Mouse (Mus musculus): ENCODE results near the gene Vasp. TPM values are rescaled to one million over a fixed set of nuclear protein-coding genes. Genes with fewer than 3 reads are reported as not detected.
A peak's percentile ranks its signal among the peaks of the same experiment; 100 is the strongest.

Gene Vasp
- total RNA-seq, 1 experiment, result 92.5 TPM

- H3K36me3 ChIP-seq (ENCODE audit: control insufficient read depth, insufficient read depth, low read length, poor library complexity, severe bottlenecking), result no peaks in the 10 kb centered on the region
- H3K27ac ChIP-seq (ENCODE audit: insufficient read depth, low read depth, low read length, poor library complexity, severe bottlenecking), result no peak overlapping the region
- TF ChIP-seq HCFC1 (IDR thresholded peaks at IDR 0.05; ENCODE audit: borderline replicate concordance, insufficient read depth, low read length) (no peak), MAFK (IDR thresholded peaks at IDR 0.05; ENCODE audit: insufficient read depth, low read depth, low read length) (no peak), CHD2 (IDR thresholded peaks at IDR 0.05; ENCODE audit: low read depth, low read length) (no peak), ZC3H11A (IDR thresholded peaks at IDR 0.05; ENCODE audit: borderline replicate concordance, low read depth, low read length) (no peak), ZNF384 (IDR thresholded peaks at IDR 0.05; ENCODE audit: low read depth, low read length) (no peak)
- peaks cover 0 to 11% of the 10 kb centered on the region in 2 experiments; a peak in 1 of 4 replicates for H3K4me1 ChIP-seq (ENCODE audit: control insufficient read depth in 2 of 2, insufficient read depth in 2 of 2, low read length in 2 of 2, poor library complexity in 1 of 2)
- H3K4me3 ChIP-seq (ENCODE audit: insufficient read depth in 1 of 2, low read depth in 1 of 2, low read length in 2 of 2, poor library complexity in 1 of 2, severe bottlenecking in 1 of 2), result peak overlapping the region; percentile 19 to 43; a peak in 3 of 4 replicates
- no peak for DNase-seq (ENCODE audit: low read depth, low spot score)
- H3K9ac ChIP-seq (ENCODE audit: insufficient read depth, low read depth, low read length, poor library complexity, severe bottlenecking), result peak overlapping the region; percentile 15; the same call in 1 of the 2 replicates
- in situ Hi-C loops (cut with MboI; ENCODE audit: low sequenced_read_pairs in 2 of 2, unreplicated experiment in 2 of 2), result no loop called here
- H3K9me3 ChIP-seq (ENCODE audit: control insufficient read depth, insufficient read depth, low read depth, low read length), result no peaks in the 10 kb centered on the region
Observed at GRCm38 (mm10) chr7:19304501-19305412, 33.1 kb upstream of the Vasp start.

- Histone ChIP-seq H3K4me1 (ENCODE audit: control insufficient read depth in 2 of 2, insufficient read depth in 2 of 2, low read length in 2 of 2, poor library complexity in 1 of 2) (peaks cover 0 to 11% of the 10 kb centered on the region in 2 experiments; a peak in 1 of 4 replicates), H3K36me3 (ENCODE audit: control insufficient read depth, insufficient read depth, low read length, poor library complexity, severe bottlenecking) (no peaks in the 10 kb centered on the region), H3K9me3 (ENCODE audit: control insufficient read depth, insufficient read depth, low read depth, low read length) (no peaks in the 10 kb centered on the region), H3K4me3 (ENCODE audit: insufficient read depth in 1 of 2, low read depth in 1 of 2, low read length in 2 of 2, poor library complexity in 1 of 2, severe bottlenecking in 1 of 2) (peak overlapping the region in 1 of 2 experiments; percentile 14; a peak in 1 of 4 replicates), H3K9ac (ENCODE audit: insufficient read depth, low read depth, low read length, poor library complexity, severe bottlenecking) (no peak overlapping the region), H3K27ac (ENCODE audit: insufficient read depth, low read depth, low read length, poor library complexity, severe bottlenecking) (no peak overlapping the region)
- in situ Hi-C loops (cut with MboI; ENCODE audit: low sequenced_read_pairs in 2 of 2, unreplicated experiment in 2 of 2), result no loop called here
- DNase-seq (ENCODE audit: low read depth, low spot score), result peak; percentile 79
- no peak for TF ChIP-seq ZC3H11A (IDR thresholded peaks at IDR 0.05; ENCODE audit: borderline replicate concordance, low read depth, low read length)
- TF ChIP-seq CHD2 (IDR thresholded peaks at IDR 0.05; ENCODE audit: low read depth, low read length), result no peak
- no peak for TF ChIP-seq MAFK (IDR thresholded peaks at IDR 0.05; ENCODE audit: insufficient read depth, low read depth, low read length)
- no peak for TF ChIP-seq HCFC1 (IDR thresholded peaks at IDR 0.05; ENCODE audit: borderline replicate concordance, insufficient read depth, low read length)
- TF ChIP-seq ZNF384 (IDR thresholded peaks at IDR 0.05; ENCODE audit: low read depth, low read length), result no peak
Observed at GRCm38 (mm10) chr7:19303770-19304169, 32.2 kb upstream of the Vasp start.

GRCm38 (mm10) chr7:19303046-19303305, 31.4 kb upstream of the Vasp start:
- TF ChIP-seq ZC3H11A (IDR thresholded peaks at IDR 0.05; ENCODE audit: borderline replicate concordance, low read depth, low read length) (no peak), CHD2 (IDR thresholded peaks at IDR 0.05; ENCODE audit: low read depth, low read length) (no peak), ZNF384 (IDR thresholded peaks at IDR 0.05; ENCODE audit: low read depth, low read length) (no peak), MAFK (IDR thresholded peaks at IDR 0.05; ENCODE audit: insufficient read depth, low read depth, low read length) (no peak), HCFC1 (IDR thresholded peaks at IDR 0.05; ENCODE audit: borderline replicate concordance, insufficient read depth, low read length) (no peak)
- H3K27ac ChIP-seq (ENCODE audit: insufficient read depth, low read depth, low read length, poor library complexity, severe bottlenecking), result no peak overlapping the region
- H3K4me1 ChIP-seq (ENCODE audit: control insufficient read depth in 2 of 2, insufficient read depth in 2 of 2, low read length in 2 of 2, poor library complexity in 1 of 2), result peaks cover 0 to 11% of the 10 kb centered on the region in 2 experiments; a peak in 1 of 4 replicates
- in situ Hi-C loops (cut with MboI; ENCODE audit: low sequenced_read_pairs in 2 of 2, unreplicated experiment in 2 of 2), result no loop called here
- DNase-seq (ENCODE audit: low read depth, low spot score), result no peak
- H3K9ac ChIP-seq (ENCODE audit: insufficient read depth, low read depth, low read length, poor library complexity, severe bottlenecking), result no peak overlapping the region
- H3K36me3 ChIP-seq (ENCODE audit: control insufficient read depth, insufficient read depth, low read length, poor library complexity, severe bottlenecking), result no peaks in the 10 kb centered on the region
- no peaks in the 10 kb centered on the region for H3K9me3 ChIP-seq (ENCODE audit: control insufficient read depth, insufficient read depth, low read depth, low read length)
- no peak overlapping the region for H3K4me3 ChIP-seq (ENCODE audit: insufficient read depth in 1 of 2, low read depth in 1 of 2, low read length in 2 of 2, poor library complexity in 1 of 2, severe bottlenecking in 1 of 2)

GRCm38 (mm10) chr7:19302264-19303045, 30.8 kb upstream of the Vasp start:
- in situ Hi-C loops (cut with MboI; ENCODE audit: low sequenced_read_pairs in 2 of 2, unreplicated experiment in 2 of 2), result no loop called here
- H3K27ac ChIP-seq (ENCODE audit: insufficient read depth, low read depth, low read length, poor library complexity, severe bottlenecking), result no peak overlapping the region
- H3K9me3 ChIP-seq (ENCODE audit: control insufficient read depth, insufficient read depth, low read depth, low read length), result no peaks in the 10 kb centered on the region
- H3K4me1 ChIP-seq (ENCODE audit: control insufficient read depth in 2 of 2, insufficient read depth in 2 of 2, low read length in 2 of 2, poor library complexity in 1 of 2), result peaks cover 0 to 9% of the 10 kb centered on the region in 2 experiments; a peak in 1 of 4 replicates
- no peak for DNase-seq (ENCODE audit: low read depth, low spot score)
- no peak overlapping the region for H3K4me3 ChIP-seq (ENCODE audit: insufficient read depth in 1 of 2, low read depth in 1 of 2, low read length in 2 of 2, poor library complexity in 1 of 2, severe bottlenecking in 1 of 2)
- no peak overlapping the region for H3K9ac ChIP-seq (ENCODE audit: insufficient read depth, low read depth, low read length, poor library complexity, severe bottlenecking)
- no peaks in the 10 kb centered on the region for H3K36me3 ChIP-seq (ENCODE audit: control insufficient read depth, insufficient read depth, low read length, poor library complexity, severe bottlenecking)
- TF ChIP-seq ZNF384 (IDR thresholded peaks at IDR 0.05; ENCODE audit: low read depth, low read length), result no peak

Data from ES-E14 (cell line).